Mouse (Mus musculus) left cerebral cortex, postnatal 4 days (tissue): ENCODE measurements around the gene Sh3d19. TPM values are rescaled to one million over a fixed set of nuclear protein-coding genes. Genes with fewer than 3 reads are reported as not detected.
"Not testable (repeated sequence)": the region's sequence is repeated elsewhere in the genome, so short reads cannot be mapped to it uniquely, and the experiment has no call there.

ENCODE experiments used
- DNase-seq: peaks from one replicate; pipeline ENCODE4 v3.0.0-alpha.2; 2022
- intact Hi-C: fragments of 180-260 bp; cut with DNase I; formaldehyde crosslinking; loops from one replicate; pipeline ENCODE4 v1.15.1; 2025
- total RNA-seq, 2 experiments: library from RNA; stranded (reverse); gene quantifications; 2 replicates each; pipeline ENCODE4 v1.2.3; 2021

Sh3d19 gene
- total RNA-seq, 2 experiments from 2014 or later: 64.4 to 72.2 TPM

GRCm38 (mm10) chr3:86076511-86077283 lies 105.8 kb downstream of the Sh3d19 start:
- no peak for DNase-seq
- intact Hi-C loops: no loop called here

- intact Hi-C loops: no loop called here
- no peak for DNase-seq
These were observed 112.1 kb downstream of the Sh3d19 start for GRCm38 (mm10) chr3:86083051-86083450.

GRCm38 (mm10) chr3:86085001-86085400 lies 114.1 kb downstream of the Sh3d19 start:
- no peak for DNase-seq
- intact Hi-C loops: no loop called here

GRCm38 (mm10) chr3:86087872-86088271 lies 117.0 kb downstream of the Sh3d19 start:
- intact Hi-C loops: no loop called here
- DNase-seq: no peak

GRCm38 (mm10) chr3:86093213-86093845 lies 122.4 kb downstream of the Sh3d19 start:
- intact Hi-C loops: no loop called here
- DNase-seq: peak; percentile 61

GRCm38 (mm10) chr3:86093907-86094306 lies 123.0 kb downstream of the Sh3d19 start:
- intact Hi-C loops: no loop called here
- DNase-seq: no peak

GRCm38 (mm10) chr3:86101956-86102355 lies 131.0 kb downstream of the Sh3d19 start:
- intact Hi-C loops: no loop called here
- no peak for DNase-seq

GRCm38 (mm10) chr3:86103449-86104291 lies 132.8 kb downstream of the Sh3d19 start:
- no peak for DNase-seq
- intact Hi-C loops: no loop called here

GRCm38 (mm10) chr3:86104433-86104832 lies 133.5 kb downstream of the Sh3d19 start:
- intact Hi-C loops, DNase-seq: not testable (repeated sequence)

GRCm38 (mm10) chr3:86104909-86105308 lies 134.0 kb downstream of the Sh3d19 start:
- intact Hi-C loops: no loop called here

GRCm38 (mm10) chr3:86106086-86106632 lies 135.2 kb downstream of the Sh3d19 start:
- intact Hi-C loops: no loop called here
- DNase-seq: no peak

More at GRCm38 (mm10) chr3:86104909-86105308, 134.0 kb downstream of the Sh3d19 start:
- no peak for DNase-seq

- DNase-seq: no peak
- intact Hi-C loops: no loop called here
These were observed 137.0 kb downstream of the Sh3d19 start for GRCm38 (mm10) chr3:86107637-86108539.

GRCm38 (mm10) chr3:86108576-86108975 lies 137.7 kb downstream of the Sh3d19 start:
- intact Hi-C loops: no loop called here
- no peak for DNase-seq

GRCm38 (mm10) chr3:86109099-86109498 lies 138.2 kb downstream of the Sh3d19 start:
- intact Hi-C loops: no loop called here
- DNase-seq: no peak

GRCm38 (mm10) chr3:86110077-86110476 lies 139.2 kb downstream of the Sh3d19 start:
- intact Hi-C loops: no loop called here
- DNase-seq: peak; percentile 19

- intact Hi-C loops: no loop called here
- DNase-seq: no peak
These were observed 141.9 kb downstream of the Sh3d19 start for GRCm38 (mm10) chr3:86112766-86113165.

GRCm38 (mm10) chr3:86114659-86115338 lies 143.9 kb downstream of the Sh3d19 start:
- intact Hi-C loops: no loop called here
- DNase-seq: no peak

GRCm38 (mm10) chr3:86116951-86117350 lies 146.0 kb downstream of the Sh3d19 start:
- DNase-seq: no peak
- intact Hi-C loops: no loop called here

GRCm38 (mm10) chr3:86119237-86119932 lies 148.5 kb downstream of the Sh3d19 start:
- intact Hi-C loops: no loop called here
- DNase-seq: no peak
